Mouse (Mus musculus) neutrophil, adult 65 days (primary cell): ENCODE results near the gene Usp17lc. TPM values are rescaled to one million over a fixed set of nuclear protein-coding genes. Genes with fewer than 3 reads are reported as not detected.

ENCODE experiments used
- total RNA-seq: library from RNA; stranded (reverse); gene quantifications from 2 replicates; pipeline ENCODE4 v1.2.4, GENCODE M21; 2023

The Usp17lc gene
- total RNA-seq = not detected in 2 replicates

GRCm38 (mm10) chr7:103414772-103415171, at the start of gene Usp17lc:
Gene Usp17lc, plus strand, starts transcription at chr7:103415072.

GRCm38 (mm10) chr7:103386077-103386476, 28.8 kb upstream of the Usp17lc start, which contains the start of gene Olfr603:
Gene Olfr603, minus strand, starts transcription at chr7:103386177.

GRCm38 (mm10) chr7:103445339-103445738, 30.5 kb downstream of the Usp17lc start, which contains the start of gene Olfr605:
Gene Olfr605, minus strand, starts transcription at chr7:103445439.

GRCm38 (mm10) chr7:103448746-103449145, 33.9 kb downstream of the Usp17lc start, which contains the start of gene Olfr606:
Gene Olfr606, plus strand, starts transcription at chr7:103449046.

Other genes with a start within 250 kb of the Usp17lc start
- not detected in 2 replicates for gene Olfr591, start 236.7 kb upstream of the Usp17lc start, total RNA-seq
- gene Olfr592, start 230.3 kb upstream of the Usp17lc start, total RNA-seq = not detected in 2 replicates
- not detected in 2 replicates for gene Olfr593, start 203.2 kb upstream of the Usp17lc start, total RNA-seq
- not detected in 2 replicates for gene Olfr594, start 198.1 kb upstream of the Usp17lc start, total RNA-seq
- gene Usp17ld, start 162.6 kb upstream of the Usp17lc start, total RNA-seq = not detected in 2 replicates
- gene Olfr596, start 109.4 kb upstream of the Usp17lc start, total RNA-seq = not detected in 2 replicates
- gene Olfr597, start 98.8 kb upstream of the Usp17lc start, total RNA-seq = not detected in 2 replicates
- not detected in 2 replicates for gene Olfr598, start 91.5 kb upstream of the Usp17lc start, total RNA-seq
- not detected in 2 replicates for gene Olfr599, start 79.2 kb upstream of the Usp17lc start, total RNA-seq
- gene Olfr600, start 65.4 kb upstream of the Usp17lc start, total RNA-seq = not detected in 2 replicates
- gene Olfr601, start 52.4 kb upstream of the Usp17lc start, total RNA-seq = not detected in 2 replicates
- gene Olfr603, start 28.9 kb upstream of the Usp17lc start, total RNA-seq = not detected in 2 replicates
- not detected in 2 replicates for gene Olfr605, start 30.4 kb downstream of the Usp17lc start, total RNA-seq
- not detected in 2 replicates for gene Olfr606, start 34.0 kb downstream of the Usp17lc start, total RNA-seq
- not detected in 2 replicates for gene Olfr607, start 49.1 kb downstream of the Usp17lc start, total RNA-seq
- gene Olfr608, start 54.8 kb downstream of the Usp17lc start, total RNA-seq = not detected in 2 replicates
- gene Olfr609, start 83.0 kb downstream of the Usp17lc start, total RNA-seq = not detected in 2 replicates
- gene Olfr610, start 97.0 kb downstream of the Usp17lc start, total RNA-seq = not detected in 2 replicates
- not detected in 2 replicates for gene Olfr611, start 105.8 kb downstream of the Usp17lc start, total RNA-seq
- gene Olfr612, start 127.6 kb downstream of the Usp17lc start, total RNA-seq = not detected in 2 replicates
- gene Olfr613, start 133.0 kb downstream of the Usp17lc start, total RNA-seq = not detected in 2 replicates
- gene Olfr615, start 141.0 kb downstream of the Usp17lc start, total RNA-seq = not detected in 2 replicates
- not detected in 2 replicates for gene Olfr616, start 154.1 kb downstream of the Usp17lc start, total RNA-seq
- gene Olfr617, start 158.0 kb downstream of the Usp17lc start, total RNA-seq = not detected in 2 replicates
- gene Olfr618, start 175.0 kb downstream of the Usp17lc start, total RNA-seq = not detected in 2 replicates
- gene Olfr619, start 185.5 kb downstream of the Usp17lc start, total RNA-seq = not detected in 2 replicates
- not detected in 2 replicates for gene Olfr620, start 197.5 kb downstream of the Usp17lc start, total RNA-seq
- not detected in 2 replicates for gene Olfr622, start 227.6 kb downstream of the Usp17lc start, total RNA-seq
- not detected in 2 replicates for gene Olfr623, start 248.6 kb downstream of the Usp17lc start, total RNA-seq